ENCODE assay signal across 14 mouse cellular contexts in the genomic region with DNA sequence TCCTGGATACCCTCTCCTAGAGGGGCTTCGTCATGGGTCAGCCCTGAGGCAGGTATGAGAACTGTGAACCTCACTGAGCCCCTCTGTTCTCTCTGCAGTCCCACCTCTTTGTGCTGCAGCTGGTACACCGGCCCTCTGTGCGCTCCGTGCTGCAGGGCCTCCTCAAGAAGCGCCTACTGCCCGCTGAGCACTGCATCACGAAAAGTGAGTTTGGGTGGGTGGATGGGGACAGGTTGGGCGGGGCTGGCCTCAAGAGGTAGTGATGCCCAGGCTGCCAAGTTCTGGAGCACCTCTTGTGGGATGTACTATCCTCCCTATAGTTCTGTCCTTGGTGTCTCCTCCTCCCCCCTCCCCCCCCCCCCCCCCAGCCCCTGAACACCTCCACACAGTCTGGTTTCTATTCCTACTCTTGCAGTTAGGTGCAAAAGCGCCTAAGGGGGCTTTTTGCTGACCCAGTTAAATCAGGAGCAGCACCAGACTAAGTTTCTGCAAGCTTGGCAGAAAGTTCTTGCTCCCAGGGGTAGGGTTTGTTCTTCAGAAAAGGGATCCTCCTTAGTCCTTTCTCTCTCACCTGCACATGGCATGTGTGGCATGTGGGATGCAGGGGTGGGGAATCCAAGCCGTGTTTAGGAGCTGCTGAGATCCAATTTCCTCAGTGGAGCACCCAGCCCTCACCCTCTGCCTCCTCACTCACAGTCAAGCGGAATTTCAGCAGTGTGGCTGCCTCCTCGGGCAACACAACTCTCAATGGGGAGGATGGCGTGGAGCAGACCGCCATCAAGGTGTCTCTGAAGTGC. TPM values are rescaled to one million over a fixed set of nuclear protein-coding genes. Genes with fewer than 3 reads are reported as not detected.
DNase-seq lines count a peak whose midpoint lies in the region.
"Had no signal": no experiment of that assay in that cellular context is flagged by ENCODE, and none has a peak within 500 bp of the region (broad histone marks: within the 10 kb centered on the region; RNA-seq: fewer than 3 reads in every experiment).

No protein-coding gene starts in this region.

- DNase-seq in frontal cortex, adult 2 months (ENCODE audit: extremely low spot score in 1 of 2, low spot score in 1 of 2): peak; percentile 74 to 75
- no peak for DNase-seq in frontal cortex, postnatal 14 days (ENCODE audit: low spot score in 2 of 2)
- peak; percentile 56 for DNase-seq in left cerebral cortex, adult 11 months (ENCODE audit: low spot score)
- DNase-seq in left cerebral cortex, postnatal 4 days: no peak
- peak; percentile 65 for DNase-seq in right cerebral cortex, postnatal 25 days
- DNase-seq in right cerebral cortex, postnatal 10 days (ENCODE audit: low spot score in 2 of 2): no peak
- DNase-seq in telencephalon, adult 2 months (ENCODE audit: low read depth, low spot score): peak; percentile 71
- no peak for DNase-seq in lung, postnatal 14 days
- DNase-seq: adrenal gland, postnatal 36 days; cerebellum, adult 18-20 months; cerebellum, postnatal 36 days; heart, postnatal 4 days; kidney, adult 9 months; kidney, postnatal 25 days had no signal

- intact Hi-C loops in left cerebral cortex, postnatal 4 days (cut with DNase I): no loop called here

RNA-seq across cellular contexts. Expression of gene Ppif, which starts 39.4 kb away (rescaled TPM):
- polyA plus RNA-seq in frontal cortex, adult 2 months (2012; rRNA removed): 48.2 and 56.4 TPM in 2 replicates
- 10 to 100 TPM; 19.9 to 20.8 TPM for total RNA-seq in left cerebral cortex, postnatal 4 days (2021)

Comparison
In these comparisons a context has a peak if more than half of its experiments do, and no peak if none do; other contexts are left out.
1. DNase-seq: peak in frontal cortex, adult 2 months (2 of 2), left cerebral cortex, adult 11 months (single experiment), right cerebral cortex, postnatal 25 days (single experiment) and telencephalon, adult 2 months (single experiment); none in frontal cortex, postnatal 14 days (0 of 2), left cerebral cortex, postnatal 4 days (single experiment), right cerebral cortex, postnatal 10 days (0 of 2) and lung, postnatal 14 days (single experiment).